Mouse (Mus musculus) kidney, adult 11 months (tissue): ENCODE data around the gene Hnrnpd.

Source experiments
- DNase-seq: peaks from one replicate; pipeline ENCODE4 v3.0.0; 2022

Gene Hnrnpd

DNA sequence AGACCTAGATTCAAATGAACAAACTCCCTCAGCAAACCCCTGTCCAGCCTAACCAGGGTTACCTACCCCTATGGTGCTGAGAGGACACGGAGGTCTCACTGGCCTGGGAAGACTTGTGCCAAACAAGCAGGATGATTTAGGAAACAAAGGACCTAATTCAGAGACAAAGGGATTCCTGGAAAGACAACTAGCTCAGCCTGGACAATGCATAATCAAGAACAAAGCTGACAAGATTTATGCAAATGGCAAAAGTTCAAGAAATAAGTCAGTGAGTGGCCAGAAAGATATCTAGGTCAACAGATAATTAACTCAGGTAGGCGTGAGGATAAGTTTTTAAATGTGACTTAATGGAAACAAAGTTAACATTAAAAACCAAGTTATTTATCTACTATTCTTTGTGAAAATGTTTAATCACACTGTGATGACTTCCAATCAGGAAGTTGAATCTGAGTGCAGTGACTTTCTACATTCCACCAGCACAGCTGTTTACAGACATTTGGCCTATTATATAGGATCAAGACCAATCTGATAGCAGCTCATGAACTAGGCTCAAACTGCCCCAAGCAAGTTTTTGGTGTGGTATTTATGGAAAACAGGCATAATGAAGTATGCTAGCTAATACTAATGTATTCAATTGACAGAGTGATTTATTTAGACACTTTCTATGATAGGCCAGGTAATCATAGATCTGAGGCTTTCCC, 19.4 kb downstream of the Hnrnpd start:
- DNase-seq: no peak

DNA sequence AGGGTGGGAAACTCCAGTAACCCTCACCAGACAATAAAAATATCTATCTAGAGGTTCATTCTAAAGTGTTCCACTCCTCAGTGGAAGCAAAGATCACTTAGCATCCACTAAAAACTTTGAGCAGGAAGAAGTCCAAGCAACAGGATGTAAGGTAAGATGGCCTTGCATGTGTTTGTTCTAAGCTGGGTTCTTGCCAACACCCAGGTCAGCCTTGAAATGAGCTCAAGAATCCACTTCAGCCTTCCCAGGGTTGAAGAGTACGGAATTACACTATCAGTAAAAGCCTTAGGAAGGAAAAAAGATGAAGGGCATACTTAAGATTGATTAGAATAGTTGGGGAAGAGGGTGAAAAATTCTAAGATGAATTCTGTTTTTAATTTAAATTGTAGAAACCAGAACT, 20.1 kb downstream of the Hnrnpd start:
- no peak for DNase-seq

DNA sequence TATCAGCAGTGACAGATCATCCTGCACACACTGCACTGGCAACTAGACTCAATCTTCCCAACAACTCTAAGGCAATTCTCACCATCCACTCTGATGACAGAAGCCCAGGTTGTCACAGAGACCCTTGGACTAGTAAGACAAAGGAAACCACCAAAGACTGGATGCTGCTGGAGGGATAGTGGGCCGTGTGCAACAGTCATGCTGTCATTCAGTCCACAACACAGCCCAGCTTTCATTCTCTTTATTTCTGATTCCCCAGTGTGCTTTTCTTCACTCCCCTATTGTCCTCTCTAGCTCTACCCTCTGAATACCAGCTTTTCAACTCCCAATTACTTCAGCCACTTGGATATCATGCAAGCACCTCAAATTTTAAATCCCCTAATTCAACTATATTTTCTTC, 24.9 kb downstream of the Hnrnpd start:
- no peak for DNase-seq

DNA sequence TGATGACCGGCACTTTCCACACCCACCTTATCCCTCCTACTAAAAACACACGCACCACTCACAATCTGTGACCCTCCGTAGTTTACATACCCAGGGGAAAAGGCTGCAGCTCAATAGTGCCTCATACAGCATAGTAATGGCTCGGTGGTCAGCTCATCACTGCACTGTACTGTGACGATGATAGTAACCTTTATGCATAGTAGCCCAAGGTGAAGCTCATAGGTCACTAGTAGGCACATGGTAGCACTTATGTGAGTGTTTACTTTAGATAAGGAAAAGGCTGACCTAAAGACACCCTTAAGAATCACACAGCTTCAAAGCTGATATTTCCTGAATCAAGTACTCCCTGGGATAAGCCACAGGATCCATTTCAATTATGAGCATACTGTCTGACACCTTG, 26.2 kb downstream of the Hnrnpd start:
- DNase-seq: no peak

DNA sequence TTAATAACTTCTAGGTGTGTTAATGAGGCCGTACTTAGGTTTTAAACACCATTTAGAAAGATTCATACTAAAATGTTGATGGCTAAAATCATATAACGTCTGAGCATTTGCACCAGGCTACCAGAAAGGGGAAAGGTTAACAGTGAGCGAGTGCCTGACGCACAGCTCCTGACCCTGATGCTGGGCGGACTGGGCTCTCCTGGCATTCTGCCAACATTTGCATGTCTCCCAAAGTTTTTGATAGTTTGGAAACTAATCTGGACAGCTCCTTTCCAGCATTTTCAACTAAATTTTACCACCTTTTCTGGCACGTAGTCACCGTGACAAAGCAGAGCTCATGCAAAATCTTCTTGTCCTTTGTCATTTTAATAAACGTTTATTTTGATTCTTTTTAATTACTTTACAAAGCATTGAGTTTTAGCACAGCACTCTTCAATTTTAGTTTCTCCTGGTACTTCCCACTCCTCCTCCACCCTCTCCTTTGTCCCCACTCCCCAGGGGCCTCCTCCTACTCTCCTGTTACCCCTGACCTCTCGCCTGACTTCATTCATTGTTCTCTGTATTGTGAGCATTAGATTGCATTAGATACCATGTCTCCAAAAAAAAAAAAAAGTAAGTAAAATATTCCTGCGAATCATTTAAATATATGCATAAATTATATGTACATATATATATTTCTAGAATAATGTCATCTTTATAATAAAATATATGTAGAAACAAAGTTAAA, 36.8 kb downstream of the Hnrnpd start:
- no peak for DNase-seq

DNA sequence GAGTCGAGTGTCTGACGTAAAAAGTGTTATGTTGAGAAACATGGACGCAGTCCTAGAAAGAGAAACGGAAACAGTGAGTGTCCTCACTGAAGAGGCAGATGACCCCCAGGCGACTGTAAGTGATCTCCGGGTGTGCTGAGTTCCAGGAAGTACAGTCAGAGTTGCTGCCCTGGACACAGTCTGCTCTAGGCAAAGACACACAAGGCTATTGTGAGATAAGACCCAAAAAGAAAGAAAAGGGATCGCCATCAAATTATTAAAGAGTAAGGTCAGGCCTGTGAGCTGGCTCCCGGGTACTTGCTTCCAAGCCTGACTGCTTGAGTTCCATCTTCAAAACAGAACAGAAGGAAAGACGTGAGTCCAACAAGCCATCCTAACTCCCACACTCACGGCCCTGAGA, 37.5 kb downstream of the Hnrnpd start:
- DNase-seq: no peak

DNA sequence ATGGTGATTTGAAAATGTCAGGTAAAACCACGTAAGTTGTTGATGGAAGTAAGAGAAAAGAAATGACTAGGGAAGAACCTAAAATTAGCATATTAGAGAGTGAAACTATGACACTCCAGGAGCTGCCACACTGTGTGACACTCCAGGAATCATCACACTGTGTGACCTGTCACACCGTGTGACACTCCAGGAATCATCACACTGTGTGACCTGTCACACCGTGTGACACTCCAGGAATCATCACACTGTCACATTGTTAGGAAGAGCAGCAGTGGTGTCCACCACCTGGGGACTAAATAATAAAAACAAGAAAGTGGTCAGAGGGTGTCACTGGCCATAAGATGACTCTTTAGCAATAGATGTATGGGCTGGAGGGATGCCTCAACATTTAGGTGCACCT, 39.3 kb downstream of the Hnrnpd start:
- no peak for DNase-seq

DNA sequence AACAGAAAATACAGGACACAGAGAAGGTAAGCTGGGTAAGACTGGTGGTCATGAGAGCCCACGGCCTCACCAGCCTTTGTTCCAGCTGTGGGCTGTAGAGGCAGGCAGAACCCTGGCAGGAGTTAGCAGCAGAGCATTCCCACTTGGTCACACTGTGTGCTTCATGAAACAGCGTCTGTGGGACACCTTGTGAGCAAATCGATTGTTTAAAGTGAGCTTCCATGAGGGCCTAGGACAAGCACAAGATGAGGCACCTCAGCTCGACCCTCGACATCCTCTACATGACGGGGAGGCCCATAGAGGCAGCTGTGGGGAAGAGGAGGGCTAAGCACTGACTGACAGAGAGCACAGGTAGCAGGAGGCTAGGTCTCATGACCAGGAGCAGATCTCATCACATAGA, 46.8 kb downstream of the Hnrnpd start:
- no peak for DNase-seq

DNA sequence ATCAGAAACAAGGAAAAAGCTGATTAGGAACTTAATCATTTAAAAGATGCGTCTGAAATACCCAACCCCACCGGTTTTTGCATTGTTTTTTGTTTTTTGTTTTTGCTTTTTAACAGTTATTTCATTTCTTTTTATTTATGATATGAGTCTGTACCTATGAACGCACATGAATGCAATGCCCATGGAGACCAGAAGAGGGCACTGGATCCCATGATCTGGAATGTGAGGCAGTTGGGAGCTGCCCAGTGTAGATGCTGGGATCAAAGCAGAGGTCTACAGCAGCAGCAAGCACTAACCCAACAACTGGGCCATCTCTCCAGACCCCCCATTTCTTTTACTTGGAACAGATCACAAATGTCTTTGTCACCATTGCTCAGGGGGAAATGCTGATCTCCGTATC, 50.8 kb downstream of the Hnrnpd start:
- DNase-seq: peak; percentile 16

DNA sequence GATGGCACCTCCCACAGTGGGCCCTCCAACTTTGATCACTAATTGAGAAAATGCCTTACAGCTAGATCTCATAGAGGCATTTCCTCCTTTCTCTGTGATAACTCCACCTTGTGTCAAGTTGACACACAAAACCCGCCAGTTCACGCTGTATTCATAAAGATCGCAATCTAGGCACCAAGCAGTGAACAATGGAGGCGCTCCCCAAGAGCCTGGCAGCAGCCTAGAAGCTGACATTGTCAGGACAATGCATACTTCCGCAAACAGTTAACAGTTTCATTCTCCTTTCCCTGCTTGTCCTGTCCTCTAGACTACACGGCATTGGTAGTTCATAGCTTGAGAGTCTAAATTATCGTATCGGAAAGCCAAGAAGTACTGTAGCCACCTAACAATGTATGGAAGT, 56.7 kb downstream of the Hnrnpd start:
- DNase-seq: no peak

DNA sequence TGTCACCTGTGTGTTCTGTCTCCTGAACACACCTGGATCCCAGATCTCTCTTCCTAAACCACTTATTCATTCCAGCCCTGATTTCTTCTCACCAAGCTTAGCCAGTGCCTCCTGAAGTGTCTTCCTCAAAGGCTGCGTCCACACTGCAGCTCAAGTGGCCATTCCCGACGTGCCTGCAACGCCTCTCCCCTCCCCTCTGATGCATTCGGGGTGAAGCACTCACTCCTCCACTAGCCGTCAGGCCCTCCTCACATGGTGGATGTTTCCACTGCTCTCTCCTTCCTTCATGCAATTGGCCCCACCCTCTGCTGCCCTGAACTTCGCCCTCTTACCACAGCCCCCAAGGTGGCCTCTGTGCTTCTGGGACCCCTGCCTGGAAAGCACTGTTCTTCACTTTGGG, 63.2 kb downstream of the Hnrnpd start:
- DNase-seq: no peak

DNA sequence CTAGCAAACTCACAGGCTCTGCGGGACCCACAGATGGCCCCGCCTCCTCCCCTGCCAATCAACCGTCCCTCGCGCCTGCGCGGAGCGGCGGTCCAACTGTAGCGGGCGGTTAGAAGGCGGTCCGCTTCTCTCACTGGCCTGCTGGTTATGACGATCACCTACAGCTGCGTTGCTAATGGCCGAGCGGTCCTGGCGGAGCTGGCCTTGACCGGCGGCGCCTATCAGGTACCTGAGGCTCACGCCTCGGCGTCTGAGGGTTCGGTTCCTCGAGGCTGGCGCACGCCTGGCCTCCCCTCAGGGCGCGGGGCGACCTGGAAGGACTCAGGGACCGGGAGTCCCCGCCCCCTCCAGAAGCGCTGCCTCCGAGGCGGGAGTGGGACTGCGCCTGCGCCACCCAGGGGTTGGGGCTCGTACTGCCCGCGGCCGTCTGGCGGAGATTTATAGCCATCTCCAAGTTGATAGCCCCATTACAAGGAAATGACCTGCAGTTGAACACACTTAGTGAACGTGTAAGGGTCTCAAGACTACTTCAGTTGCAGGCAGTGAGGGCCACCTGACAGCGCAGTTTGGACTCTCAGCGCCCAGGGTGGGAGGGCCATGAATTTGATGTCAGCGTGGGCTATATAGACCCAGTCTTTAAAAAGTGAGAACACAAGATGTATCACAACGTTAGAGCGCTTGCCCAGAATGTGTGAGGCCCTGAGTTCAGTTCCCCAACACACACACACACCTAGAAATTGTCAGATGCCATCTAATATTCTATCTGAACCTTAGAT, 72.4 kb downstream of the Hnrnpd start, which contains the start of gene Vamp9:
TSS of gene Vamp9 (plus strand) at position 74 of the 776 bp plus-strand sequence.
- peak; percentile 96 for DNase-seq
